34 mouse cellular contexts compared by ENCODE assay signal in the genomic region with DNA sequence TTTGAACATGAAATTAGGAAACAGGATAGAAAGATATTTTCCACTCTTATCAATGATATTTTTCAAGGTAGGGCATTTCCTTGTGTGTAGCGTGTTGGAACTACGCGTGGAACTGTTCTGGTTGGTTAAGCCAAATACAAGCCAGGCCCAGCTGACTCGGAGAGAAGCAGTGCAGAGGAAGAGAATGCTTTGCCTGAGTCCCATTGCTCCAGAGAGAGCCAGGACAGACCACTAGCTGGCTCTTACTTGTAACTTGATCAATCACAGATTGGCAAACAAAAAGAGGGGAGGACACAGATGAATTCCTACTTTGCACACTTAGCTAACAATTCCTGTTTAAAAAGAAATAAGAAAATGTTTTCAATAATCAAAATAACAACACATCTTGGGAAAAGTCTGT. TPM values are rescaled to one million over a fixed set of nuclear protein-coding genes. Genes with fewer than 3 reads are reported as not detected.
DNase-seq lines count a peak whose midpoint lies in the region; ATAC-seq and TF ChIP-seq lines count a peak whose summit lies in the region.
"Had no signal": no experiment of that assay in that cellular context is flagged by ENCODE, and none has a peak within 500 bp of the region (broad histone marks: within the 10 kb centered on the region; RNA-seq: fewer than 3 reads in every experiment).

No protein-coding gene starts in this region.

- no peak overlapping the region for H3K27ac ChIP-seq in forebrain, embryonic 10.5 days
- no peak overlapping the region for H3K27ac ChIP-seq in forebrain, embryonic 16.5 days (ENCODE audit: low read length)
- no peak overlapping the region for H3K27ac ChIP-seq in midbrain, embryonic 11.5 days (ENCODE audit: low read depth, low read length)
- no peak overlapping the region for H3K27ac ChIP-seq in midbrain, embryonic 15.5 days
- no peak overlapping the region for H3K27ac ChIP-seq in thymus, adult 2 months (ENCODE audit: control insufficient read depth, insufficient read depth, low read length)
- H3K27ac ChIP-seq: embryonic facial prominence, embryonic 12.5 days; gastrocnemius, adult 2 months; heart, embryonic 13.5 days; hindbrain, embryonic 12.5 days; limb, embryonic 10.5 days; limb, embryonic 15.5 days; liver, embryonic 13.5 days; midbrain, embryonic 13.5 days; neural tube, embryonic 12.5 days had no signal

- no peak for TF ChIP-seq POLR2A in thymus, adult 2 months (IDR thresholded peaks at IDR 0.05; ENCODE audit: control insufficient read depth, extremely low read depth, insufficient read depth, low read length, poor library complexity)

- no peaks in the 10 kb centered on the region for H3K9me3 ChIP-seq in forebrain, embryonic 10.5 days
- H3K9me3 ChIP-seq in forebrain, embryonic 16.5 days (ENCODE audit: control insufficient read depth, low read length) = no peaks in the 10 kb centered on the region; the same call in 1 of the 2 replicates
- H3K9me3 ChIP-seq in midbrain, embryonic 11.5 days (ENCODE audit: control insufficient read depth, low read length) = no peaks in the 10 kb centered on the region
- no peaks in the 10 kb centered on the region for H3K9me3 ChIP-seq in midbrain, embryonic 15.5 days
- H3K9me3 ChIP-seq: embryonic facial prominence, embryonic 12.5 days; heart, embryonic 13.5 days; hindbrain, embryonic 12.5 days; limb, embryonic 10.5 days; limb, embryonic 15.5 days; liver, embryonic 13.5 days; midbrain, embryonic 13.5 days; neural tube, embryonic 12.5 days had no signal

- no peak overlapping the region for H3K4me3 ChIP-seq in forebrain, embryonic 10.5 days
- no peak overlapping the region for H3K4me3 ChIP-seq in forebrain, embryonic 16.5 days (replicated peaks; ENCODE audit: low read length)
- no peak overlapping the region for H3K4me3 ChIP-seq in midbrain, embryonic 11.5 days (ENCODE audit: low read depth, low read length)
- no peak overlapping the region for H3K4me3 ChIP-seq in midbrain, embryonic 15.5 days
- no peak overlapping the region for H3K4me3 ChIP-seq in thymus, adult 2 months (ENCODE audit: control insufficient read depth, insufficient read depth, low read length)
- H3K4me3 ChIP-seq: embryonic facial prominence, embryonic 12.5 days; gastrocnemius, adult 2 months; heart, embryonic 13.5 days; hindbrain, embryonic 12.5 days; limb, embryonic 10.5 days; limb, embryonic 15.5 days; liver, embryonic 13.5 days; megakaryocyte, embryonic 14.5 days; midbrain, embryonic 13.5 days; neural tube, embryonic 12.5 days had no signal

- no peak overlapping the region for H3K4me2 ChIP-seq in forebrain, embryonic 16.5 days (ENCODE audit: low read length)
- H3K4me2 ChIP-seq in midbrain, embryonic 11.5 days = no peak overlapping the region
- no peak overlapping the region for H3K4me2 ChIP-seq in midbrain, embryonic 15.5 days
- H3K4me2 ChIP-seq: embryonic facial prominence, embryonic 12.5 days; heart, embryonic 13.5 days; hindbrain, embryonic 12.5 days; limb, embryonic 15.5 days; liver, embryonic 13.5 days; midbrain, embryonic 13.5 days; neural tube, embryonic 12.5 days had no signal

- WGBS in forebrain, embryonic 10.5 days = 3% methylated on average over 4 of the region's 4 CpGs
- 4% methylated on average over 4 of the region's 4 CpGs for WGBS in forebrain, embryonic 16.5 days
- under 1% methylated on average over 4 of the region's 4 CpGs for WGBS in midbrain, embryonic 11.5 days
- 6% methylated on average over 4 of the region's 4 CpGs for WGBS in midbrain, embryonic 15.5 days
- 36% methylated on average over 4 of the region's 4 CpGs for WGBS in thymus, adult 2 months

- peaks cover 100% of the 10 kb centered on the region for H3K27me3 ChIP-seq in forebrain, embryonic 10.5 days (ENCODE audit: poor library complexity, severe bottlenecking)
- H3K27me3 ChIP-seq in forebrain, embryonic 16.5 days (replicated peaks; ENCODE audit: control insufficient read depth, insufficient read depth, low read length) = peaks cover 79% of the 10 kb centered on the region
- H3K27me3 ChIP-seq in midbrain, embryonic 11.5 days (ENCODE audit: control insufficient read depth, insufficient read depth, low read length) = peaks cover 90% of the 10 kb centered on the region
- peaks cover 87% of the 10 kb centered on the region for H3K27me3 ChIP-seq in midbrain, embryonic 15.5 days (replicated peaks)
- H3K27me3 ChIP-seq in thymus, adult 2 months (ENCODE audit: control insufficient read depth, insufficient read depth, low read length) = peaks cover 21% of the 10 kb centered on the region

- peaks cover 59% of the 10 kb centered on the region for H3K4me1 ChIP-seq in forebrain, embryonic 10.5 days
- H3K4me1 ChIP-seq in forebrain, embryonic 16.5 days (replicated peaks; ENCODE audit: control insufficient read depth, insufficient read depth, low read length) = peaks cover 5% of the 10 kb centered on the region
- H3K4me1 ChIP-seq in midbrain, embryonic 11.5 days (ENCODE audit: control insufficient read depth, insufficient read depth, low read length) = peaks cover 10% of the 10 kb centered on the region
- peaks cover 12% of the 10 kb centered on the region for H3K4me1 ChIP-seq in midbrain, embryonic 15.5 days
- no peaks in the 10 kb centered on the region for H3K4me1 ChIP-seq in thymus, adult 2 months (replicated peaks; ENCODE audit: control insufficient read depth, insufficient read depth, low read length)

- no peak overlapping the region for H3K9ac ChIP-seq in forebrain, embryonic 16.5 days (replicated peaks; ENCODE audit: low read depth, low read length)
- H3K9ac ChIP-seq in midbrain, embryonic 11.5 days (ENCODE audit: low read length) = no peak overlapping the region
- no peak overlapping the region for H3K9ac ChIP-seq in midbrain, embryonic 15.5 days
- H3K9ac ChIP-seq: embryonic facial prominence, embryonic 12.5 days; heart, embryonic 13.5 days; hindbrain, embryonic 12.5 days; limb, embryonic 15.5 days; liver, embryonic 13.5 days; midbrain, embryonic 13.5 days; neural tube, embryonic 12.5 days had no signal

- no peak for ATAC-seq in forebrain, embryonic 16.5 days
- ATAC-seq in midbrain, embryonic 11.5 days (ENCODE audit: low FRiP score) = no peak
- ATAC-seq in midbrain, embryonic 15.5 days (replicated peaks) = no peak
- ATAC-seq: lung, postnatal 0 days; midbrain, embryonic 13.5 days had no signal

- peak; percentile 27 for DNase-seq in forebrain, embryonic 10.5 days (ENCODE audit: extremely low spot score, low spot score)
- DNase-seq in midbrain, embryonic 11.5 days (ENCODE audit: low spot score, missing footprints) = peak; percentile 90
- DNase-seq in embryo, embryonic 11 days = peak; percentile 59
- no peak for DNase-seq in thymus, adult 2 months
- DNase-seq in neural tube, embryonic 10.5 days (ENCODE audit: extremely low spot score, low spot score) = no peak
- DNase-seq: adrenal gland, adult 8-10 months; cerebellum, adult 11 months; cerebellum, adult 9-10 months; cerebellum, postnatal 36 days; gastrocnemius, adult 2 months; gastrocnemius, postnatal 36 days; heart, postnatal 10 days; kidney, adult 11 months; kidney, postnatal 14 days; layer of hippocampus, adult 9-11 months; liver, embryonic 13.5 days; lung, adult 18-20 months; lung, postnatal 4 days; right cerebral cortex, postnatal 14 days had no signal

- TF ChIP-seq CTCF in thymus, adult 2 months (IDR thresholded peaks at IDR 0.05; ENCODE audit: borderline replicate concordance, control insufficient read depth, extremely low read depth, insufficient read depth, low read length, poor library complexity) = no peak

- H3K36me3 ChIP-seq in forebrain, embryonic 10.5 days (replicated peaks) = no peaks in the 10 kb centered on the region
- H3K36me3 ChIP-seq in forebrain, embryonic 16.5 days (ENCODE audit: control insufficient read depth, insufficient read depth) = no peaks in the 10 kb centered on the region
- no peaks in the 10 kb centered on the region for H3K36me3 ChIP-seq in midbrain, embryonic 11.5 days (ENCODE audit: control insufficient read depth, insufficient read depth, low read length)
- no peaks in the 10 kb centered on the region for H3K36me3 ChIP-seq in midbrain, embryonic 15.5 days (replicated peaks)
- H3K36me3 ChIP-seq in thymus, adult 2 months (ENCODE audit: control insufficient read depth, insufficient read depth, low read length) = no peaks in the 10 kb centered on the region
- H3K36me3 ChIP-seq: embryonic facial prominence, embryonic 12.5 days; G1E; heart, embryonic 13.5 days; hindbrain, embryonic 12.5 days; limb, embryonic 10.5 days; limb, embryonic 15.5 days; liver, embryonic 13.5 days; midbrain, embryonic 13.5 days; neural tube, embryonic 12.5 days had no signal

RNA-seq across cellular contexts. Expression of gene Foxd1, which starts 9.0 kb away (rescaled TPM):
- polyA plus RNA-seq in forebrain, embryonic 10.5 days (2016; fragmentation: Nextera tagmentation; extraction: Ambion mirVana) = 2.9 and 3.1 TPM in 2 replicates
- 0.46 and 0.50 TPM in 2 replicates for polyA plus RNA-seq in forebrain, embryonic 16.5 days (2015; fragmentation: Nextera tagmentation; extraction: Ambion mirVana)
- 4.4 and 5.2 TPM in 2 replicates for polyA plus RNA-seq in midbrain, embryonic 11.5 days (2014; fragmentation: Nextera tagmentation; extraction: Ambion mirVana)
- 0.89 and 1.0 TPM in 2 replicates for polyA plus RNA-seq in midbrain, embryonic 15.5 days (2015; fragmentation: Nextera tagmentation; extraction: Ambion mirVana)
- 0.03 TPM in 2 replicates for polyA plus RNA-seq in thymus, adult 2 months (2012; rRNA removed)
- polyA plus RNA-seq: G1E; liver, embryonic 13.5 days; small intestine, adult 2 months; stomach, embryonic 14.5 days; testis, adult 2 months had no signal

RNA-seq across cellular contexts. Expression of gene Btf3, which starts 46.2 kb away (rescaled TPM):
- polyA plus RNA-seq in forebrain, embryonic 10.5 days (2016; fragmentation: Nextera tagmentation; extraction: Ambion mirVana) = 756 and 758 TPM in 2 replicates
- polyA plus RNA-seq in forebrain, embryonic 16.5 days (2015; fragmentation: Nextera tagmentation; extraction: Ambion mirVana) = 536 and 561 TPM in 2 replicates
- polyA plus RNA-seq in midbrain, embryonic 11.5 days (2014; fragmentation: Nextera tagmentation; extraction: Ambion mirVana) = 823 and 852 TPM in 2 replicates
- polyA plus RNA-seq in midbrain, embryonic 15.5 days (2015; fragmentation: Nextera tagmentation; extraction: Ambion mirVana) = 426 and 445 TPM in 2 replicates
- polyA plus RNA-seq in thymus, adult 2 months (2012; rRNA removed) = 200 and 204 TPM in 2 replicates

Comparison
In these comparisons a context has a peak if more than half of its experiments do, and no peak if none do; other contexts are left out.
1. DNase-seq: peak in forebrain, embryonic 10.5 days (single experiment), midbrain, embryonic 11.5 days (single experiment) and embryo, embryonic 11 days (single experiment); none in thymus, adult 2 months (single experiment) and neural tube, embryonic 10.5 days (single experiment).